Mouse (Mus musculus): ENCODE results near the gene Dip2b.

GRCm38 (mm10) chr15:100257305-100257704, 218.8 kb downstream of the Dip2b start:
- TF ChIP-seq CTCF (IDR thresholded peaks at IDR 0.05; ENCODE audit: borderline replicate concordance, control insufficient read depth, extremely low read depth, insufficient read depth, low read length, poor library complexity) (no peak), POLR2A (IDR thresholded peaks at IDR 0.05; ENCODE audit: control insufficient read depth, extremely low read depth, insufficient read depth, low read length, poor library complexity) (no peak)
